Mouse (Mus musculus) midbrain, embryonic 13.5 days (tissue): Measurements from ENCODE around the gene Tssk2. TPM values are rescaled to one million over a fixed set of nuclear protein-coding genes. Genes with fewer than 3 reads are reported as not detected.

Source experiments
- ATAC-seq: fragments of 200-750 bp; cut with Nextera tagmentation; 2 replicates; pipeline ENCODE4 v1.8.0; 2017; ENCODE audit warnings: mild to moderate bottlenecking, moderate TSS enrichment, moderate library complexity
- H3K27ac ChIP-seq: fragments of 300-500 bp; sonication (generic); 2 replicates; pipeline ENCODE4 v1.5.1; 2015; ENCODE audit warnings: inconsistent platforms, mild to moderate bottlenecking, moderate library complexity
- H3K27me3 ChIP-seq: fragments of 300-500 bp; sonication (generic); 2 replicates; pipeline ENCODE4 v1.6.1; 2015; ENCODE audit warnings: mild to moderate bottlenecking, inconsistent platforms
- H3K36me3 ChIP-seq: fragments of 300-500 bp; sonication (generic); 2 replicates; pipeline ENCODE4 v1.6.1; 2015; ENCODE audit warnings: mild to moderate bottlenecking, inconsistent platforms
- H3K4me1 ChIP-seq: fragments of 300-500 bp; sonication (generic); replicated peaks from 2 replicates; pipeline ENCODE4 v1.6.1; 2015; ENCODE audit warnings: inconsistent platforms
- H3K4me2 ChIP-seq: fragments of 300-500 bp; sonication (generic); replicated peaks from 2 replicates; pipeline ENCODE4 v1.6.1; 2015; ENCODE audit warnings: moderate library complexity, mild to moderate bottlenecking, inconsistent platforms
- H3K4me3 ChIP-seq: fragments of 300-500 bp; sonication (generic); replicated peaks from 2 replicates; pipeline ENCODE4 v1.5.1; 2015; ENCODE audit warnings: mild to moderate bottlenecking, inconsistent platforms
- H3K9ac ChIP-seq: fragments of 300-500 bp; sonication (generic); replicated peaks from 2 replicates; pipeline ENCODE4 v1.6.1; 2015; ENCODE audit warnings: mild to moderate bottlenecking, inconsistent platforms
- H3K9me3 ChIP-seq: fragments of 300-500 bp; sonication (generic); 2 replicates; pipeline ENCODE4 v1.6.1; 2016; ENCODE audit warnings: mild to moderate bottlenecking, inconsistent platforms
- WGBS: fragments of 180-500 bp; shearing (Covaris S2); methylation state at CpG from one replicate; pipeline ENCODE4 v1.1.7; 2015; 5-methylcytosine and 5-hydroxymethylcytosine counted together
- polyA plus RNA-seq: library from polyadenylated mRNA; unstranded; fragments of >200 nt; fragmentation: Nextera tagmentation; extraction: Ambion mirVana; gene quantifications from 2 replicates; pipeline ENCODE4 v1.2.1, GENCODE M21; 2015

Tssk2 gene
- polyA plus RNA-seq, 1 experiment from 2014 or later: 0.19 TPM

GRCm38 (mm10) chr16:17933594-17934444, 35.4 kb downstream of the Tssk2 start:
- Histone ChIP-seq H3K9me3 (no peaks in the 10 kb centered on the region), H3K36me3 (no peaks in the 10 kb centered on the region), H3K4me3 (no peak overlapping the region), H3K4me2 (no peak overlapping the region), H3K4me1 (peaks cover 9% of the 10 kb centered on the region; the same call in 1 of the 2 replicates), H3K27ac (no peak overlapping the region), H3K9ac (no peak overlapping the region), H3K27me3 (peaks cover 27% of the 10 kb centered on the region)
- WGBS: 72% methylated on average over 9 of the region's 9 CpGs
- no peak for ATAC-seq

GRCm38 (mm10) chr16:17934445-17934910, 36.0 kb downstream of the Tssk2 start:
- Histone ChIP-seq H3K4me2 (no peak overlapping the region), H3K4me3 (no peak overlapping the region), H3K4me1 (0 out of 2 replicates have a peak, but pooled peaks cover 4% of the 10 kb centered on the region), H3K27ac (no peak overlapping the region), H3K9ac (no peak overlapping the region), H3K9me3 (no peaks in the 10 kb centered on the region), H3K27me3 (peaks cover 27% of the 10 kb centered on the region), H3K36me3 (no peaks in the 10 kb centered on the region)
- WGBS: 73% methylated on average over 3 of the region's 3 CpGs
- no peak for ATAC-seq

- no peak overlapping the region for H3K4me2 ChIP-seq
- no peak overlapping the region for H3K4me3 ChIP-seq
- 0 out of 2 replicates have a peak, but pooled peaks cover 4% of the 10 kb centered on the region for H3K4me1 ChIP-seq
- no peak overlapping the region for H3K27ac ChIP-seq
- 85% methylated on average over 10 of the region's 10 CpGs for WGBS
- no peaks in the 10 kb centered on the region for H3K9me3 ChIP-seq
- H3K36me3 ChIP-seq: no peaks in the 10 kb centered on the region
- no peak for ATAC-seq
- H3K9ac ChIP-seq: no peak overlapping the region
- peaks cover 27% of the 10 kb centered on the region for H3K27me3 ChIP-seq
Observed at GRCm38 (mm10) chr16:17936776-17937175, 38.3 kb downstream of the Tssk2 start.

- H3K27ac ChIP-seq: no peak overlapping the region
- 78% methylated on average over 7 of the region's 7 CpGs for WGBS
- no peaks in the 10 kb centered on the region for H3K36me3 ChIP-seq
- 0 out of 2 replicates have a peak, but pooled peaks cover 4% of the 10 kb centered on the region for H3K4me1 ChIP-seq
- H3K9me3 ChIP-seq: no peaks in the 10 kb centered on the region
- H3K4me3 ChIP-seq: no peak overlapping the region
- H3K27me3 ChIP-seq: peaks cover 27% of the 10 kb centered on the region
- H3K4me2 ChIP-seq: no peak overlapping the region
- no peak for ATAC-seq
- no peak overlapping the region for H3K9ac ChIP-seq
Observed at GRCm38 (mm10) chr16:17938187-17938586, 39.8 kb downstream of the Tssk2 start.

GRCm38 (mm10) chr16:17938821-17939220, 40.4 kb downstream of the Tssk2 start:
- no peak overlapping the region for H3K4me2 ChIP-seq
- 0 out of 2 replicates have a peak, but pooled peaks cover 4% of the 10 kb centered on the region for H3K4me1 ChIP-seq
- no peaks in the 10 kb centered on the region for H3K36me3 ChIP-seq
- WGBS: 8% methylated on average over 7 of the region's 7 CpGs
- no peak overlapping the region for H3K9ac ChIP-seq
- peaks cover 25% of the 10 kb centered on the region; the same call in 1 of the 2 replicates for H3K27me3 ChIP-seq
- no peak overlapping the region for H3K4me3 ChIP-seq
- no peak overlapping the region for H3K27ac ChIP-seq
- no peaks in the 10 kb centered on the region for H3K9me3 ChIP-seq
- peak; percentile 86 for ATAC-seq

GRCm38 (mm10) chr16:17939255-17939751, 40.9 kb downstream of the Tssk2 start:
- 0 out of 2 replicates have a peak, but pooled peaks cover 4% of the 10 kb centered on the region for H3K4me1 ChIP-seq
- H3K9me3 ChIP-seq: no peaks in the 10 kb centered on the region
- H3K4me2 ChIP-seq: no peak overlapping the region
- no peak overlapping the region for H3K9ac ChIP-seq
- 56% methylated on average over 9 of the region's 9 CpGs for WGBS
- peaks cover 25% of the 10 kb centered on the region; the same call in 1 of the 2 replicates for H3K27me3 ChIP-seq
- H3K4me3 ChIP-seq: no peak overlapping the region
- no peaks in the 10 kb centered on the region for H3K36me3 ChIP-seq
- H3K27ac ChIP-seq: no peak overlapping the region
- ATAC-seq: 0 out of 2 replicates have a peak, but pooled peaks have one; percentile 27

- Histone ChIP-seq H3K27ac (no peak overlapping the region), H3K36me3 (no peaks in the 10 kb centered on the region), H3K4me1 (0 out of 2 replicates have a peak, but pooled peaks cover 4% of the 10 kb centered on the region), H3K9me3 (no peaks in the 10 kb centered on the region), H3K4me3 (no peak overlapping the region), H3K9ac (no peak overlapping the region), H3K27me3 (0 out of 2 replicates have a peak, but pooled peaks cover 4% of the 10 kb centered on the region), H3K4me2 (no peak overlapping the region)
- no peak for ATAC-seq
- 66% methylated on average over 8 of the region's 8 CpGs for WGBS
Observed at GRCm38 (mm10) chr16:17943466-17943865, 45.0 kb downstream of the Tssk2 start.

GRCm38 (mm10) chr16:17945081-17945831, 46.8 kb downstream of the Tssk2 start:
- 63% methylated on average over 7 of the region's 7 CpGs for WGBS
- H3K4me1 ChIP-seq: peaks cover 16% of the 10 kb centered on the region
- H3K4me3 ChIP-seq: no peak overlapping the region
- no peaks in the 10 kb centered on the region for H3K9me3 ChIP-seq
- H3K27ac ChIP-seq: no peak overlapping the region
- ATAC-seq: no peak
- H3K27me3 ChIP-seq: 0 out of 2 replicates have a peak, but pooled peaks cover 3% of the 10 kb centered on the region
- H3K4me2 ChIP-seq: no peak overlapping the region
- no peak overlapping the region for H3K9ac ChIP-seq
- no peaks in the 10 kb centered on the region for H3K36me3 ChIP-seq

GRCm38 (mm10) chr16:17949421-17949877, 51.0 kb downstream of the Tssk2 start:
- H3K4me2 ChIP-seq: no peak overlapping the region
- no peaks in the 10 kb centered on the region for H3K9me3 ChIP-seq
- H3K27me3 ChIP-seq: 0 out of 2 replicates have a peak, but pooled peaks cover 3% of the 10 kb centered on the region
- peak; percentile 98 for ATAC-seq
- no peak overlapping the region for H3K9ac ChIP-seq
- WGBS: 21% methylated on average over 2 of the region's 2 CpGs
- H3K4me1 ChIP-seq: peaks cover 23% of the 10 kb centered on the region
- H3K36me3 ChIP-seq: no peaks in the 10 kb centered on the region
- H3K27ac ChIP-seq: peak overlapping the region; percentile 88
- H3K4me3 ChIP-seq: no peak overlapping the region
